Mouse (Mus musculus) ovary, postnatal 10 days (tissue): ENCODE data around the gene Arl2.
A peak's percentile ranks its signal among the peaks of the same experiment; 100 is the strongest.
"Not testable (repeated sequence)": the region's sequence is repeated elsewhere in the genome, so short reads cannot be mapped to it uniquely, and the experiment has no call there.

Experiments
- DNase-seq: peaks from one replicate; pipeline ENCODE4 v3.0.0; 2022; ENCODE audit warnings: low spot score

Gene Arl2

DNA sequence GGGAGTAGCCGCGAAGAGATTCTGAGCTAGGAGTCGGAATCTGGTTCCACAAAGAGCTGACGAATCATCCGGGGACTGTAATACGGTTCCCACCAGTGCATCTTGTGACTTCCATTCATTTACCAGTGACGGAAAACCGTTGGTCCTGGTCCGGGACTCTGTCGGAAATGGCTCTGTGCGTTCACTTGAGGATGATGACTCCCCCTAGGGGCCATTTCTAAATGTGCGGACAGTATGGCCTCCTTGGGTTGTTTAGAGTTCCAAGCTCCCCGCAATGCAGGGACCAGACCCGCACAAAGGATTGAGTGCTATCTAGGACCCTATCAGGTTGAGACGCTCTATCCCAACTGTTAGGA is at the start of gene Arl2:
Gene Arl2, minus strand, starts transcription at position 155 of the 356 bp plus-strand sequence.
- no peak for DNase-seq

- DNase-seq = no peak
Measured at GRCm38 (mm10) chr19:6184131-6184530, 42.8 kb upstream of the Arl2 start, which contains the start of gene Majin. Gene Majin (plus strand): TSS chr19:6184388.

GRCm38 (mm10) chr19:6182534-6182933 is 41.2 kb upstream of the Arl2 start:
- no peak for DNase-seq

GRCm38 (mm10) chr19:6181629-6182028 is 40.3 kb upstream of the Arl2 start:
- no peak for DNase-seq

DNA sequence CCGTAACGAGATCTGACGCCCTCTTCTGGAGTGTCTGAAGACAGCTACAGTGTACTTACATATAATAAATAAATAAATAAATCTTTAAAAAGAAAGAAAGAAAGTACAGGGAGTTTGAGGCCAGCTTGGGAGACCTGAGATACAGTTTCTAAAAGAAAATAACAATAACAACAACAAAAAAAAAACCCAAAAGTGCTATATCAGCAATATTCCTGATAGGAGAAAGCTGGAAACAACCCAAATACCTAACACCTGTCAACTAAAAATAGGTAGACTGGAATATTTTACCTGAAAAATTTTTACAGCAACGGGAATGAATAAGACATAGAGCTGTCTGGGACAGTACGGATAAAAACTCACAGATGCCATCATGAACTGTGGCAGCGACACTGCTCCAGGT is 37.4 kb upstream of the Arl2 start:
- no peak for DNase-seq

GRCm38 (mm10) chr19:6174771-6175170 is 33.4 kb upstream of the Arl2 start:
- DNase-seq = no peak

DNA sequence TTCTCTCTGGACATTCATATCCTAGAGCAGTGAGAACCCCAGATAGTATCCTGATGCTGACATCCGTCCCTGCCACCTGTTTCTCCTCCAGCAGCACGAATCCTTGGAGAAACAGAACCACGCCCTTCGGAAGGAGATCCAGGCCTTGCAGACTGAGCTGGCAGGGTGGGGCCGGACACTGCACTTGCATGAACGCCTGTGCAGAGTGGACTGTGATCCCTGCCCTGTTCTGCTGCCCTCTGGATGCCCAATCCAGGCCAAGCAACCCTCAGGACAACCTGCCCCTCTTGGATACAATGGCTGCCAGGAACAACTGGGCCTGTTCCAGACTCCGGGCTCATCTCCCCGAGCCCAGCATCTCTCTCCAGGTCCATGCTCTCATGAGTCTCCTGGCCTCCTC is 29.9 kb upstream of the Arl2 start:
- DNase-seq = no peak

GRCm38 (mm10) chr19:6166750-6167149 is 25.4 kb upstream of the Arl2 start:
- DNase-seq = no peak

DNA sequence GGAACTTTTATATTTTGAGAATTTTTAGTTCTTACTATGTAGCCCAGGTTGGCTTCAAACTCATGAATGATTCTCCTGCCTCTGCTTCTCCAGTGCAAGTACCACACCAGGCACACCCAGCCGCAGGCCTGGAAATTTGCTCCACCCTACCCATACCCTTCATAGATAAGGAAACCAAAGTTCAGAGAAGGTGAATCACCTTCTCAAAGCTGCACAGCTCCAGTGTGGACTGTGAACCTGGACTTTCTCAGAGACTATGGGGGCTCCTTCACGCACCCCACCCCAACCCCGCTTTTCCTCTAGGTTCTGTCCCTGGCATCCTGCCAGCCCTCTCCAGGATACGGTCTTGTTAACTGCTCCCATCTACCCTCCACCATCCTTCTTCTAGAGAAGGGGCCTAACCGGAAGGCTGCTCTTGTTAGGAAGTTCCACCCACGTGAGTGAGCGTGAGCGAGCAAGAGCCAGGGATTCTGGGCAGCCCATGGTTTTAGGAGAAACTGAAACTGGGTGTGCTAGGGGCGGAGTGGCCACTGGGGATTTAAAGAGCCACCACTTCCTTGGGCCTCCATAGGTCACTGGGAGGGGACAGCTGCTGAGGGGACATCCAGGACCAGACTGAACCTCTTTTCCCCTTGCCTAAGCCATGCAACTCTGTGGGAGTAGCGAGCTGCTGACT is 22.7 kb upstream of the Arl2 start:
- no peak for DNase-seq

- no peak for DNase-seq
Measured at GRCm38 (mm10) chr19:6157220-6157619, 15.9 kb upstream of the Arl2 start.

DNA sequence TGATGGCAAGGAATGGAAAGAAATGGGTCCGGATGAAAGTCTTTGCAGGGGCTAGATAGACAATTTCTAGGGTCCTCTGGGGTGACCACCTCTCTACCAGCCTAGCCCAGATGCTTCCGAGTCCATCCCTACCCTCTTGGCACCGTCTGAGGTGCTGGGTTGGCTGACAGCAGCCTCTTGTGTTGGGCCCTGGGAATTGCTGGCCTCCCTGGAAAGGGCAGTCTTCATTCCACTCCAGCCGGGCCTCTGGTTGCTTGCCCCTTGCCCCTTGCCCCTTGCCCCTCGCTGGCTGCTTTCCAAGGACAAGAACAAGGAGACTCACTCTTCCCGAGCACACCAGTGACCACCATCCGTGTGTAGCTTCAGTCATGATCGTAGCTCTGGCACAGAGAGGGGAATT is 15.0 kb upstream of the Arl2 start:
- no peak for DNase-seq

GRCm38 (mm10) chr19:6155174-6155573 is 13.8 kb upstream of the Arl2 start:
- no peak for DNase-seq

- DNase-seq = no peak
Measured at GRCm38 (mm10) chr19:6144842-6145241, 3.5 kb upstream of the Arl2 start.

- DNase-seq = peak; percentile 90
Measured at GRCm38 (mm10) chr19:6140678-6141393, 512 bp downstream of the Arl2 start, which contains the start of gene Batf2. Gene Batf2 (plus strand): TSS chr19:6140983.

DNA sequence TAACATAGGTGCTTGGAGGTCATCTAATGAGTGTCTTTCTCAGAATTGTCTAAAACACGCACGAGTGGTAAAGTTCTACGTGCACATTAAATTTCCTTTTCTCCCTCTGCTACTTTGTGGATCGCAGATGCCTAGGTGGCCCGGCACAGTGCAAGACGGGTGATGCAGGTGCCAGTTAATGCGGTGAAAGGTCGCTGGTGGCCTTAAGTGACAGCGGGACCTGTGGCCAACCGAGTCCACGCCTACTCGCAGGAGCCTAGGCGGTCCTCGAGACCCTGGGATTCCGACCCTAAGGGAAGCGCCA is 1.0 kb downstream of the Arl2 start:
- no peak for DNase-seq

GRCm38 (mm10) chr19:6139701-6140100 is 1.6 kb downstream of the Arl2 start:
- DNase-seq = no peak

DNA sequence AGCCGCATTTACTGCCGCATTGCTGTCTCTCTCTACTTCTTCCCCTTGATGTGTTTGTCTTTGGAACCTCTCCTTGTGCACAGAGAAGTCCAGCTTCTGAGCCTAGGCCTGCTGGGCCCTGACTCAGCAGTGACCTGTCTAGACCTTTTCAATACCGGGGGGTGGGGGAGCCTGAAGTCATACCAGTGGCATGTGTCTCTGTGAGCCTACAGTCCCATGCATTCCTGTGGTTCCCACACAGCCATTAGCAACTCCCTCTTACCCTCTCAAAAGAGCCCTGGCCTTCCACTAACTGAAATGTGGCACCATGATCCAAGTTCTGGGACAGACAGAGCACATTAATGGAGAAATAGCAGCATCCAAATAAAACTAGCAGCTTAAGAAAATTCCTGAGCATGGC is 5.0 kb downstream of the Arl2 start:
- DNase-seq = no peak

DNA sequence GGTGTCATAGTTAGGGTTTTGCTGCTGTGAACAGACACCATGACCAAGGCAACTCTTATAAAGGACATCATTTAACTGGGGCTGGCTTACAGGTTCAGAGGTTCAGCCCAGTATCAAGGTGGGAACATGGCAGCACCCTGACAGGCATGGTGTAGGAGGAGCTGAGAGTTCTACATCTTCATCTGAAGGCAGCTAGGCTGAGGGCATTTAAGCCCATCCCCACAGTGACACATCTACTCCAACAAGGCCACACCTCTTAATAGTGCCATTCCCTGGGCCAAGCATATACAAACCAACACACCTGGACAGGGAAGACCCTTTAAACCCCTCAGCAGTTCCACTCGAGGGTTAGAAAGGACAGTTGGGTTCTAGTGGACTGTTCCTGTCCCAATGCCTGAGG is 8.2 kb downstream of the Arl2 start:
- not testable (repeated sequence) for DNase-seq

GRCm38 (mm10) chr19:6132171-6132827 is 9.0 kb downstream of the Arl2 start:
- DNase-seq = no peak

GRCm38 (mm10) chr19:6130414-6131128 is 10.8 kb downstream of the Arl2 start:
- DNase-seq = not testable (repeated sequence)

DNA sequence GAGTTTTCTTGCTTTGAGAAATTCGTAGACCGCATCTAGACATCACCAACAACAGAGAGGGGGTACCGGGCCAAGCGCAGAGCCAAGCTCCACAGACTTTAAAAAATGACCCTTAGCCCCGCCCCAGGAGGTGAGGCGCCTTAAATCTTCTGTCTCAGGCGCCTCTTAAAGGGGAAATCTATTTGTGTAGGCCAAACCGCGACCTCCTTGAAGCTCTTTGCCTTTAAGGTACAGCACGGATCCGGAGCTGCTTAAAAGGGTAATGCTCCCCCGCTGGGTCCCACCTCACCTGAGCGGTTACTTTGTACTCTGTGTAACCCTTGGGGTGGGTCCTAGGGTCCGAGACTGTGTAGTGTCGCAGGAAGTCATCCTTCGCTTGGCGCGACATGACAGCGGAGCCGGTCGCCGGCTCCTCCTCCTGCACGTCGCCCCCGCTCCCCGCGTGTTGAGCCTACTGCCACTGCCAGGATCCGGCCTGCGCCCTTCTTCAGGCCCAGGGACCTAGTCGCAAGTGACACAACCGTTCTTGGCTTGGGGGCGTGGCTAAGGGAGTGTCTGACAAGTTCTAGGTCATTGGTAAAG is 13.5 kb downstream of the Arl2 start, which contains the start of gene Snx15:
Gene Snx15, minus strand, starts transcription at position 545 of the 582 bp plus-strand sequence.
- DNase-seq = peak; percentile 92
